Mouse (Mus musculus) megakaryocyte, adult 5-6 weeks (primary cell): ENCODE data around the gene Tipin. TPM values are rescaled to one million over a fixed set of nuclear protein-coding genes. Genes with fewer than 3 reads are reported as not detected.
"Not testable (repeated sequence)": the region's sequence is repeated elsewhere in the genome, so short reads cannot be mapped to it uniquely, and the experiment has no call there.

Experiments used
- ATAC-seq: 2 replicates; pipeline ENCODE4 v1.8.0; 2016; ENCODE audit warnings: mild to moderate bottlenecking, inconsistent platforms; ENCODE audit not compliant: poor library complexity, severe bottlenecking
- total RNA-seq, 2 experiments: library from RNA; stranded (forward) in 1 of 2; stranded (reverse) in 1 of 2; fragments of 153-499, 151-499 nt in 1 of 2; fragments of 221-1000, 200-1000 nt in 1 of 2; gene quantifications; 2 replicates each; pipeline versions ENCODE4 v1.2.3 to v1.2.4; 2015 to 2017

Gene Tipin
- total RNA-seq, 2 experiments from 2014 or later, result 155 to 193 TPM

- not testable (repeated sequence) for ATAC-seq
These were observed 12.5 kb upstream of the Tipin start for GRCm38 (mm10) chr9:64268836-64269235.

- no peak for ATAC-seq
These were observed 10.1 kb upstream of the Tipin start for GRCm38 (mm10) chr9:64271249-64271648.

GRCm38 (mm10) chr9:64272611-64273010 lies 8.8 kb upstream of the Tipin start:
- peak; percentile 67 for ATAC-seq

GRCm38 (mm10) chr9:64273757-64274156 lies 7.6 kb upstream of the Tipin start:
- no peak for ATAC-seq

DNA sequence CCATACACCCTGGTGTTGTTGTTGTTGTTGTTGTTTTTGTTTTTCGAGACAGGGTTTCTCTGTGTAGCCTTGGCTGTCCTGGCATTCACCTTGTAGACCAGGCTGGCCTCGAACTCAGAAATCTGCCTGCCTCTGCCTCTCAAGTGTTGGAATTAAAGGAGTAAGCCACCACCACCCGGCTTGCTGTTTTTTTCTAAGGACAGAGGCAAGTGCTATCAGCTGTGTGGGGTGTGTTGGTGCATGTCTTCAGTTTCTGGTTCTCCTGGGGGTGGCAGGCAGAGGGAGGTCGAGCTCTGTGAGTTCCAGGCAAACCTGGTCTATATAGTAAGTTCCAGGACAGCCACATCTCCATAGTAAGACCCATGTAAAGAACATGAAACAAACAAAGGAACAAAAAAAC lies 7.1 kb upstream of the Tipin start:
- no peak for ATAC-seq

GRCm38 (mm10) chr9:64274919-64275318 lies 6.5 kb upstream of the Tipin start:
- ATAC-seq, result no peak

DNA sequence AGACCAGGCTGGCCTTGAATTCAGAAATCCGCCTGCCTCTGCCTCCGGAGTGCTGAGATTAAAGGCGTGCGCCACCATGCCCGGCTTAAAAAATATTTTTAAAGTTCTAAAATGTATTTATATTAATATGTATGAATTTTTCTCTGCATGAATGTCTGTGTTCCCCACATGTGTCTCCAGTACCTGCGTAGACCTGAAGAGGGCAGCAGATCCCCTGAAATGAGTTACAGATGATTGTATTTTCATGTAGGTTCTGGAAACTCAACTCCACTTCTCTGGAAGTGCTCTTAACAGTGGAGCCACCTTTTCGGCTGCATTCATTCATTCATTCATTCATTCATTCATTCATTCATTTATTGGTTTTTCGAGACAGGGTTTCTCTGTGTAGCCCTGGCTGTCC lies 3.7 kb upstream of the Tipin start:
- peak; percentile 47; the same call in 1 of the 2 replicates for ATAC-seq

GRCm38 (mm10) chr9:64278665-64279310 lies 2.6 kb upstream of the Tipin start:
- ATAC-seq, result no peak

- no peak for ATAC-seq
These were observed 399 bp downstream of the Tipin start for GRCm38 (mm10) chr9:64281781-64282178.

DNA sequence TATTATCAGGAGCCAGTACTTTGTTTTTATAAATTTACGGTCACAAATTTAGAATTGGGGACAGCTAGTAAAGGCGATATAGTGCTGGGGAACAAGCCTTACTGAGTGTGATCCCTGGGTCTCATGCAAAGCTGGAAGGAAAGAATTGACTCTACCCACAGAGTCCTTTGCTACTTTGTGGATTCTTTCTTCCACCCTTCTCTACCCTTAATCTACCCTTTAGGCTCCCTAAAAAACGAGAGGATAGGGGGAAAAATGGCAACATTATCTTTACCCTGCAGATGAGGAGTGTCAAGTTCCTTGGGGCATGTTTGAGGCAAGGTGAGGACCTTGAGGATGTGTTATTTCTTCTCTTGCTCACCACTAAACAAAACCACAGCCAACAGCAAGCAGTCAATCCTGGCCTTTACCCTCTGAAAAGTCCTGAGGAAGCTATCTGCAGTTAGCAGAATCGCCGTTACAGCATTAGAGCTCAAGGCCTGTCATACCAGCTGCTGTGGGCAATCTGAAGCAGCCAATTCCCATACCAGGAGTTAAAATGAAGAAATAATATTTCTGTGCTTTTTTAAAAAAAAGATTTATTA lies 1.1 kb downstream of the Tipin start:
- ATAC-seq, result no peak

DNA sequence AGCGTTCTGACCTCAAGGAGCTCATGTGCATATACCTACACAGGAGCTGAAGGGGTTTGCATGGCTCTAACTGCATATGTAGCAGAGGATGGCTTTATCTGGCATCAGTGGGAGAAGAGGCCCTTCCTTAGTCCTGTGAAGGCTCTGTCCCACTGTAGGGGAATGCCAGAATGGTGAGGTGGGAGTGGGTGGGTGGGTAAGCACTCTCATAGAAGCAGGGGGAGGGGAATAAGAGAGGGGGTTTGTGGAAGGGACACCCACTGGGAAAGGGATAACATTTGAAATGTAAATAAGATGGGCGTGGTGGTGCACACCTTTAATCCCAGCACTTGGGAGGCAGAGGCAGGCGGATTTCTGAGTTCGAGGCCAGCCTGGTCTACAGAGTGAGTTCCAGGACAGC lies 21.7 kb downstream of the Tipin start:
- ATAC-seq, result not testable (repeated sequence)

DNA sequence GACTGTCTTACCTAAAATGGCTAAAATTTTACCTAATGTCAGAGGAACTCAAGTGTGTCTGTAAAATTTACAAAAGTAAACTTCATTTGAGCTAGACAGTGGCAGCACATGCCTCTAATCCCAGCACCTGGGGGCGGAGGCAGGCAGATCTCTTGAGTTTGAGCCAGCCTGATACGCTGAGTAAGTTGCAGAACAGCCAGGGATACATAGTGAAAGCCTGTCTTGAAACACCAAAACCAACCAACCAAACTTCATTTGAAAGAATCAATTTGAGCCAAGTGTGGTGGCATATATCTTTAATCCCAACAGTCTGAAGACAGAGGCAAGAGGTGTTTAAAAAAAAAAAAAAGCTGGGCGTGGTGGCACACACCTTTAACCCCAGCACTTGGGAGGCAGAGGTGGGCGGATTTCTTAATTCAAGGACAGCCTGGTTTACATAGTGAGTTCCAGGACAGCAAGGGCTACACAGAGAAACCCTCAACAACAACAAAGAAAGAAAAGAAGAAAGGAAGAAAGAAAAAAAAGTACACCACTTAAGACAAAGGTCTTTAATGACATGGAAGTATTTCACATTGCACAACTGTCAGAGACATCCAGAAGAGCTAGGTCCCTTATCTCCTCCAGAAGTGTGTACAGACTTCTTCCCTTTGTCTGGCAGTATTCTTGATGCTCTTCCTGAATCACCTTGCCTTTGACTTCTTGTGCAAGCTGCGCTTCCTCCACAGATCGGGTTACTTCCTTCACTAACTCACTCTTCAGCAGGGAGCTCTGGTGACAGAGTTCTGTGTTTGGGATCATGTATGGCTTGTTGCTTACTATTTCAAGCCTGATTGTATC lies 25.3 kb downstream of the Tipin start:
- ATAC-seq, result no peak

- no peak for ATAC-seq
These were observed 29.8 kb downstream of the Tipin start for GRCm38 (mm10) chr9:64310996-64311785.

DNA sequence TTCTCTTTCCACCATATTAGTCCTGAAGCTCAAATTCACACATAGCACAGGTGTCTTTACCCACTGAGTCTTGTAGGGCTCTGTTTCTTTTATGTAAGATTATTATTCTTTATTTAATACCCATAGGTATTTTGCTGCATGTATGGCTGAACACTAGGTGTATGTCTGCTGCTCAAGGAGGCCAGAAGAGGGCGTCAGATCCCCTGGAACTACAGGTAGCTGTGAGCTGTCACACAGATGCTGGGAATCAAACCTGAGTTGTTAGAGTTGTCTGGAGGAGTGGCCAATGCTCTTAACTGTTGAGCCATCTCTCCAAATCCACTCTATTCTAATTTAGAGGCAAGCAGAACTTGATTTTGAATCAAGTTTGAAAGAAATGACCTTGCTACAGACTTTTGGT lies 30.7 kb downstream of the Tipin start:
- ATAC-seq, result no peak

- ATAC-seq, result no peak
These were observed 33.3 kb downstream of the Tipin start for GRCm38 (mm10) chr9:64314696-64315095.

DNA sequence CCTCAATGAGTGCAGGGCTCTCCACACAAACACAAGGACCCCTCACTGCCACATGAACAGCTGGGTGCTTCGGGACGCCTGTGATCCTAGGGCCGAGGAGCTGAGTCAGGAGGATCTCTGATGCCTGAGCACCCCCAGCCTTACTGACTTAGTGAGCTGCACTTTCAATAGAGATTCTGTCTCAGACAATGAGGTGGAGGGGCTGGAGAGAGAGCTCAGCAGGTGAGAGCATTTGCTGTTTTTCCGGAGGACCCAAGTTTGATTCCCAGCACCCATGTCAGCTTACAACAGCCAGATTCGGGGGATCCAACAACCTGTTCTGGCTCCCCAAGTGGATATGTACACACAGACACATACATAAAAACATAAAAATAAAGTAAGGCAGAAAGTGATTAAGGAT lies 35.6 kb downstream of the Tipin start:
- ATAC-seq, result no peak

DNA sequence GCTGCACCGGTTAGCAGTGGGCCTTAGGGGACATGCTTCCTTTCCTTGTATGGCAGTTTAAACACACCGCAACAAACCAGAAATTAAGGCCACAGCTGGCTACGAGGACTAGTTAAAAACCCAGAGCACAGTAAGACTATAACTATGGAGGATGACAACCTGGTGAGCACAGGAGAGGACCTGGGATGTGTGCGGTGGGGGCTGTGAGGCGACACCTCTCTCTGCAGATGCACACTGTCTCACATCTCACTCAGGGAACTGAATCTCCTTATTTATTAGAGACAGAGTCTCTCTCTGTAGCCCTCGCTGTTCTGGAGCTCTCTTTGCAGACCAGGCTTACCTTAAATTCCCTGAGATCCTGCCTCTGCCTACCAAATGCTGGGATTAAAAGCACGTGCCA lies 42.6 kb downstream of the Tipin start:
- no peak for ATAC-seq

DNA sequence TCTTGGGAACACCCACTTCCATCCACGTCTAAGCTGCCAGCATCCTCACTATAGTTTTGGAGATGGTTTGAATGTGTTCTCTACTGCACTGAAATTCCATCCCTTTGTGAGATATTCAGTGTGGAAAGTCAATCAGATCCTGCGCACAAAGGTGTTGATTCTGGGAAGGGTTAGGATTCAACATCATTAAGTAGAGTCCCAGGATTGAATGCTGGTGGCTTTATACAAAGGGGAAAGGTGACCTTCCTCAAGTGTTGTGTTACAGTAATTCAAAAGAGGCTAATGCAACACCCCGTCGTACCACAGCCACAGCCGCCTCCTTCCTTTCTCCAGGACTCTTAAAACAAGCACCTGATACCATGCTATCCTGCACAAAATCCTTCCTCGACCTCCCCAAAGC lies 54.4 kb downstream of the Tipin start:
- ATAC-seq, result no peak

- ATAC-seq, result no peak
These were observed 58.0 kb downstream of the Tipin start for GRCm38 (mm10) chr9:64339361-64339760.

DNA sequence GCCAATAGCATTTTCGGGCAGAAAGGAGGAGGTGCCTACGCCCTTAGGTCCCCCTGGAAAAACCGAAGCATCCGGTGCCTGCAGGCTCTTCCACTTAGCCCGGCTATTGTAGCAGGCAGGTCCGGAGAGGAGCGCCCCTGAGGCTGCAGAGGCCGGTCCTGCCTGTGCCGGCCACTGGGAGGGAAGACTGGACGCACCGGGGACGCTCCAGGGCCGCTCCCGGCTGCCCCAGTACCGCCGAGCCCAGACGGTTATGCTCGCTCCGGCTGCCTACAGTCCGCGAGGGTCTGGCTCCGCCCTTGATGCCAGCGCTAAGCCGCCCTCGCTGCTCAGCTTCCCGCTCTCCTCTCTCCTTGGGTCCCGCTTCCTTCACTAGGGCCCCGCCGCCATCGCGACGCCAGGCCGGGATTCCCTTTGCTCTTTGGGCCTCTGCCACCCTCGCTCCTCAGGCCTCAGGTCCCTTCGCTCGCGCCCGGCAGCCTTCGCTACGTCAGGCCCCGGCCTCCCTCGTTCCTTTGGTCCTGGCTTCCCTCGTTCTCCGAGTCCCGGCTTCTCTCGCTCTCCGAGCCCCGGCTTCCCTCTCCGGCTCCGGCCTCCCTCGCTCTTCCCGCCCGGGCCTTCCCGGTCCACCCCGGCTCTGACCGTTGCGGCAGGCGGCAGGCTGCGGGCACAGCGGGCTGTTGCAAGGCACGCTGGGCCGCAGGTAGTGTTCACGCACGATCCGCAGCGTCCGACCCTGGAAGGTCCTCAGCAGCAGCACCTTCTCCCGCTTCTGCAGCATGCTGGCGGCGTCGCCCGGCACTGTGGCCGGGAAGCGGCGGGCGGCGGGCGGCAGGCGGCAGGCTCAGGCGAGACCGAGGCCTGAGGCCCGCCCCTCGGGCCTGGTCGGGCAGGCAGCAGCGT lies 59.2 kb downstream of the Tipin start:
- ATAC-seq, result peak; percentile 80
